Mouse (Mus musculus): Measurements from ENCODE around the gene Ngb.

Gene Ngb

GRCm38 (mm10) chr12:87102165-87102631 is at the start of gene Ngb:
Ngb (minus strand) TSS chr12:87102539.
- no peak for DNase-seq

DNA sequence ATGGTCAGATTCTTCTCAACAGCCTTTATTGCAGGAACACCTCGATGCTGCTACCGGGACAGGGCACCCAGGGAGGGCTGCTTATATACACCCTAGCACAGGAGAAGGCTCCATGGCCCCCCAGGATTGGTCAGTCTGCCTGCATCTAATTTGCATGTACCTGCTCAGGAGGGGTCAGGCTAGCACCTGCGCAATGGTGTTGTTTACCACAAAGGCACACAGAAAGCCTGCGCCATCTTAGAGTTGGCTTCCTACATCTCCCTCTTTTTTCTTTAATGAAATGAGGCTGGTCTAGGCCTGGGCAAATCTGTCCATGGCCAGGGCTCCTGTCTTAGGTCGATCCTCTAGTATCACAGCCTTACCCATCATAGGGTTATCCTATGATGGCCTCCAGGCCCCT is 47.1 kb upstream of the Ngb start:
- no peak for DNase-seq

GRCm38 (mm10) chr12:87148136-87148535 is 45.8 kb upstream of the Ngb start:
- peak; percentile 57 for DNase-seq

- peak; percentile 92 for DNase-seq
Observed at GRCm38 (mm10) chr12:87147395-87148089, 45.2 kb upstream of the Ngb start, which contains the start of gene Pomt2. Pomt2 (minus strand) TSS chr12:87147968.

GRCm38 (mm10) chr12:87146966-87147365 is 44.6 kb upstream of the Ngb start, which contains the start of gene Gstz1:
Gstz1 (plus strand) TSS chr12:87147165.
- DNase-seq = peak; percentile 90

DNA sequence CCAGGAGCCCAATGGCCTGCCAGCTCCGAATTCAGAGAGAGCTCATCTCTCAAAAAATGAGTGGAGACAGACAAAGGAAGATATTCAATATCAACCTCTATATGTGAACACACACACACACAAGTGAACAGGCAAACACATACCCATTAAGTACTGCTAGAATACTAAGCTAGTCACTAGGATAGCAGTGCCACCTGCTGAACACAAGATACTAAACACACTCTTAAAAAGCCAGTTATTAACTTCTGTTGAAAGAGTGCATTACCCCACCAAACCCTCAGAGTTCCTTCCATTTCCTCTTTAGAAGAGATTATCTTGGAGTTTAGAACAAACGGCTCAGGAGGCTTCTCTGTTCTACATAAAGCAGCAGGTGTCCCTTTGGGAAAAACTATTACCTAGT is 39.8 kb upstream of the Ngb start:
- no peak for DNase-seq

DNA sequence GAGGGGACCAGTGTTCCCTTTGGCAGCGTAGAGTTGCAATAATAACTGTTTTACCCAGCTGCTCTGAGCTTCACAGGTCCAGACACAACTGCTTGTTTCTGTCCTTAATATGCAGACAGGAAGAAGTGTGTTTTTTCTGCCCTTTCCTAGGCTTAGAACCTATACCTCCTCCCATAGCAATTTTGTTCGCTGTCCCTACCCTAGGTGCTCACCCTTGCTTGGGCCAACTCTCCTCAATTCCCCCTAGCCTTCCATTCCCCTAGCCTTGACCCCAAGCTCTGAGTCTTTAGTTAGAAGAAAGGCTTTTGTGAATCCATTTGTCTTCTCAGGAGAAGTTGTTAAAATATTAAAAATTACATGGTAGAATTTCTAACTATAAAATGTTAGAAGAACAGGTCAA is 36.4 kb upstream of the Ngb start:
- no peak for DNase-seq

DNA sequence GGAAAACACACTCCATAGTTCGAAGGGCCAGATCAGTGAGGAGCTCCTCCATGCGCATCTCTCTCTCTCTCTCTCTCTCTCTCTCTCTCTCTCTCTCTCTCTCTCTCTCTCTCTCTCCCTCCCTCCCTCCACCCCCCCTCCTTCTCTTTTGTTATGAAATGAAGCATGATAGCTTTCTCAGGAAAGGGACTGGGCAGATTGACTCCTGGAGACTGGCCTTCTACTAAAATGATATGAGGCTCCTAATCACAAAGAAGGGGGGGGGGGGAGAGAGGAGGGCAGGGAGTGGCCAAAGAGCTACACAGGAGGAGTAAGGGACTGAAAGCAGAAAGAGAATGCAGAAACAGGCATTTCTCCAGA is 36.0 kb upstream of the Ngb start:
- no peak for DNase-seq

DNA sequence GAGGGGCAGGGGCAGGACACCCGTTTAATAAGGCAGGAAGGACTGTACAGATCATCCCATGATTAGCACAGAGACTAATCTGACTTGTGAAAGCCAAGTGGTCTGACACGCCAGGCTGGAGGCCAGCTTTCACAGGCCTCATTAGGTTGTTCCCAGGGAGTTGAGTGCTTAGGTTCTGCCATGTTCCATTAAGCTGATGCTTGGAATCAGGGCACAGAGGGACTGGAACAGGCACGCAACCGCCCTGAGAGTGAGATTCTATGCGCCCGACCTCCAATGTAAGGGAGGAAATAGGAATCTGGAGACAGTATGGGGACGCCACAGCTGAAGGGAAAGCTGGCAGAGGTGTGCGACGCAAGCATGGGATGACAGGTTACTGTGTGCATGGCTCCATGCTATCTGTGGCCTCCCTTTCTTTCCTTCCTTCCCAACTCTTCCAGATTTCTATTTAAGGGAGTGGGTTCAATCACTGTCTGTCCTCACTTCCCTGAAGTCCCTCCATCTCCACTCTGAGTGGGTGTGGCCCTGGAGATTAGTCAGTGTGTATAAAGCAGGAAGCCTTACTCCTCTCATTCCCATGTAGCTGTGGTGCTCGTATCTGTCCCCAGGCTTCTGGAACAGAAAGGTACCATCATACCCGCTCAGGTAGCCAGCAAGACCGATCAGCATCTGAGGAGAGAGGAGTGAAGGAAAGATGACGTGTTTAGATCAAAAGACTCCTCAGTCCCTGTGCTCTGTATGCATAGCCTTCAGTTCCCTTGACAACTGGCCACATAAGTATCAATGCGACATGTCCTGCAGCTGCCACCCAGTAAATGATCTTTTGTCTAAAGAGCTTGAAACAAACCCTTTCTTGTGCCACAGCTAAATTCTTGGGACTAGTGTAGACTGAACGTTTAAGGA is 35.4 kb upstream of the Ngb start:
- DNase-seq = no peak

DNA sequence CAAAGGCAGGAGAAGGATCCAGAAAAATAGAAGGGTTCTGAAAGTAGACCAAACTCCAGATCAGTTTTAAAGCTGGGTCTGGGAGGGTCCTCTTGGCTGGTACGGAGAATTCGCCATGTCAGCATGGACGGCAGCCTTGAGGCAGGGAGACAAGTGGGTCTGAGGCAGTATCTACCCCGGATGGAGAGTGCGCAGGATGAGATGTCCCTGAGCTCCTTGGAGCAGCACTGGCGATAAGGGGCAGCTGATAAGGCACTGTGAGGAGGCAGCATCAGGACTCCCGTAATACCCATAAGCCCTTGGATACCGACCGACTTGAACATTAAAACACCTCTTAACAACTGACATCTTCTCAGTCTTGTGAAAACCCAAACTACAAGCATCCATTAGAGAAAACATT is 30.4 kb upstream of the Ngb start:
- no peak for DNase-seq

DNA sequence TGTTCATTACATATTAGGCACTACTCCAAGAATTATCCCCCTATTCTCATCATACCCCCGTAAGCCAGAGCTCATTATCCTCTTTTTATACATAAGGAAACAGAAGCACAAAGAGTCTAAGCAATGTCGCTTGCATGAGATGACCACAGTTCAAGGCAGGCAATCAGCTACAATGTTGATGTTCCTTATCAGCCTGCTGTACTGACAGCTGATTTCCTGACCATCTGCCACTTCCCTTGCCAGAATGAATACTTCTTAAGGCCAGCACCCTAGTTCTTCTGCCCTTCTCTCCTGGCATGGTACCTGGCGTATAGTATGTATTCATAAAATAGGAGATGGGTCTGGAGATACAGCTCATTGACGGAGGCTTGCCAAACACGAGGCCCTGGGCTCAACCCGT is 29.9 kb upstream of the Ngb start:
- no peak for DNase-seq

DNA sequence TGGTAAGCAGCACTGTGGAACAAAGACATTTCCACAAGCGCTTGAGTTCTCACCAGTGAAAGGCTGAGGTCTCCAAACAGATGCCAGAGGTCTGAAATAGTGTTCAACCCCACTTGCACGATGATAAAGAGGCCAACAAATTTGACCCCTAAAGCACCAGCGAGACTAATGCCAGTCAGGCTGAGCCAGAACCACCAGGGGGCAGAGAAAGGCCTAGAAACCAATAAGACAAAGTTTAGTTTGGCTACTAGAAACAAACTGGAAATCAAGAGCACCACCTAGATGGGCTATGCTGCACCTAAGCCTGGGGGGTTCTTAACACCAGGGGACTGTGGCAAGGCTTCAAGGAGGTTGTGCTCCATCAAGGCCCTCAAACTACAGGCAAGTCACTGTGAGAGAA is 29.3 kb upstream of the Ngb start:
- peak; percentile 30 for DNase-seq

- DNase-seq = no peak
Observed at GRCm38 (mm10) chr12:87131181-87131580, 28.8 kb upstream of the Ngb start.

DNA sequence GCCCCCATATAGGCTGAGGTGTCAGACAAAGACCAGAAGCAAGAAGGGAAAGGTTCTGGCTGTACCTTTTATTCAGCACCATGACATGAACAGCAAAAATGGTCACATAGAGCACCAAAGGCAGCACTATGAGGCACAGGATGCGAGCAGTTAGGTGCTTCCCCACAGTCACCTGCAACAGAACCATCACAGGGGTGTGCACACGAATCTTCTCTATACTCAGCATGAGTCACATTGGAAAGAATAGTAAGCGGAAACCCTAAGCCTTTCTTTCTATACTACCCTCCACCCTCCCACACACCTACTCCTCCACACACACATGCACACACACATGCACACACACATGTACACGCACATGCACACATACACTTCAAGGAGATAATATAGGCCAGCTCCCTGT is 27.9 kb upstream of the Ngb start:
- no peak for DNase-seq

- no peak for DNase-seq
Observed at GRCm38 (mm10) chr12:87127256-87127655, 24.9 kb upstream of the Ngb start.

DNA sequence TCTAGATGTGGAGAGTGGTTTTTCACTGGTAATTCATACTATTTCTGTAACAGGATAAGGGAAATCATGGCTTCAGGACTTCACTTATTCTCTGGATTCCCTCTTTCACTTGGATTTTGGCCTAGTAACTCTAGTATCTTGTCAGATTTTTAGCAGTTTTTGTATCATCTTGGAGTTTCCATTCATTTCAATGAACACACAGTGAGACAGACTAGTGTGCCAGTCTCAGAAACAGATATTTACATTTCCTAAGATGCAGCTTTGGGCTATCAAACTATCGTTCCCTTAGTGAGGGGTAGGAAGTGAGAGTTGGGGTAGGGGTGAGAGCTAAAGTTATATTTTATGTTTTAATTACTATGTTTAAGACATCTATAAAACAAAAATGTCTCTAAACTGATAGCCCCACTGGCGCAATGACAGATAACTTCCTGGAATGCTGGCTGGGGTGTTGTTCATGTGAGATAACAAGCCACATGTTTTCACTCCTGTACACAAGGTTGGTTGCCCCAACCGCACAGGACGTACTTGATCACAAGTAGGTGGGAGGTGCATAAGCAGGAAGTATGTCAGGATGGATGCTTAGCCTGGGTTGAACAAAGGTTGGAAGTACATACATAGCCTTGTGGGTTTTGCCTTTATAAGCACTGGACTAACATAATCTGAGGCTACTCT is 19.7 kb upstream of the Ngb start:
- no peak for DNase-seq

DNA sequence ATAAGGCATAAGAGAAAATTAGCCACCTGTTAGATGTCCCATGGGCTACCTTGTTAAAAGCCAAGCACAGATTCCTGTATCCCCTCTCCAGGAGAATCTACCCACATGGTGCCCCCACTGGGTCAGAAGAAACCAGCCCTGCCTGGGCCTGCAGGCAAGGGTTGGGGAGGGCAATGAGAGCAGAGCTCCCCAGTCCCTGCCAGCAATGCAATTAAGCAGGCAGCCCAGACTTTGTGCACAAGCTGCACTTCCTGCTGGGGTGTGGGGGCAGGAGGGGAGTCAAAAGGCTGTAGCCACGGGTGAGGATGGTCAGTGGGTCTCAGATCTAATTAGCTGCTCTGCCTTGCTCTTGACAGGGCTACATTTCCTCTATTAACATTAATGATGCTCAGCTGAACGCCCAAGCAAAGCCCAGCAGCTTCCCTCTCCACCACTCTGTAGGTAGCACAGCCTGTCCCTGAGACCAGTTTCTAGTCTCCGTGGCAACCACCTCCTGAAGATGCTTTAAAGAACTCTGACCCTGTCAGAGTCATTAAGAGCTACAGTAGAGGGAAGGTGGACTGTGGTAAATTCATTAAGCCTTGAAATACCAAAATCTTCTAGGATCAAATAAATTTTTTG is 5.1 kb upstream of the Ngb start:
- no peak for DNase-seq

DNA sequence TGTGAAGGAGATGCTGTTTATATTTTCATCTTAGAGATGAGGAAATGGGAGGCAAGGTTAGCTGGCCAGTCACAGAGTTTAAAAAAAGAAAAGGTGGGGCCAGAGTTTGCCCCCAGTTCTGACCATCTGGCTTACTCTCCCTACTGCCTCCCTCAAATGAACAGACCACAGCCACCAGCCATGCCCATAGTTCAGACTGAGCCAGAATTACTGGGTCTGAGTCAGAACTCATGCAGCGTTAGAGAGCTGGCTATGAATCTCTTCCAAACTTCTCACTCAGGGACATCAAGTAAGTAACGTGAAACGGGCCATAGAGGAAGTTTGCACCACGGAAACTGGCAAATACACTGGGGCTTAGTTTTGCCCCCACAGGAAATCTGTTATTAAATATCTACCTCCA is 2.5 kb upstream of the Ngb start:
- DNase-seq = no peak

GRCm38 (mm10) chr12:87103471-87103870 is 1.1 kb upstream of the Ngb start:
- DNase-seq = no peak

- no peak for DNase-seq
Observed at GRCm38 (mm10) chr12:87100331-87100730, 2.0 kb downstream of the Ngb start.

DNA sequence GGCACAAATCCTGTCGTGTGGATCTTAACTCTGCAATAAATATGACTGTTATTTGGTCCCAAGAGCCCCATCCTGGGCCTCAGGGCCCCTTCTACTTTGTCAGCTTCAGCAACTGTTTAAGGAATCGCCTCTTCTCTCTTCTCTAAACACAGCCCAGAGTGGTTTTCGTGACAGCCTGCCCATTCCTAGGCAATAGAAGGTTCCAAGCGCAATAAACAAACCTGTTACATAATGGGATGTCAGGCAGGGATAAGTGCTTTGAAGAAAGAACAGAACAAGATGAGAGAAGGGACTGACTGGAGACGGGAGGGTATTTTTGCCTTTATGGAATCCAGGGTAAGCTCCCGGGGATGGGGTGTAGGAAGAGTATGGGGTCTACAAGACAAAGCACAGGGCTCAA is 8.7 kb downstream of the Ngb start:
- no peak for DNase-seq

DNA sequence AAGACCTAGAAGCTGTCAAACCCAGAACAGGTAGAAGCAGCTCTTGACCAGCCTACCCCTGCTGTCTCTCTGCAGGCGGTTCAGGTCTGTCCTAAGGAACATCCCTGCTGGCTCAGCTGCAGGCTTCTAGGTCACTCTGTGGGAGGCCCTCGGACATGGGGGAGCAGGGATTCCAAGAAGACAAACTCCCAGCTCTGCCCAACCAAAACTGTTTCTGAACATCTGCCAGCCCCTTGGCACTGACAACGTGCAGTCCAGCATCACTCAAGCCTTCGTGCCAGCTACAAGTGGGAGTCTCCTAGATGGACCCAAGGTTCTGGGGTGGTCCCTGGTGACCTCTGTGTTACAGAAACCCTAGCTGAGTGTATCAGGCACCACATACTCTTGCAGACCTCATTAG is 9.1 kb downstream of the Ngb start:
- DNase-seq = peak; percentile 20

- DNase-seq = no peak
Observed at GRCm38 (mm10) chr12:87091916-87092315, 10.4 kb downstream of the Ngb start.

Measured in kidney, adult 18-20 months (tissue).